Mouse (Mus musculus): Measurements from ENCODE around the gene Hagh.
A peak's percentile ranks its signal among the peaks of the same experiment; 100 is the strongest.

Hagh gene

GRCm38 (mm10) chr17:24886134-24886931, 46.4 kb downstream of the Hagh start, which contains the start of the genes Nubp2 and Spsb3:
Gene Nubp2 (minus strand): TSS chr17:24886349.
Gene Spsb3 (plus strand): TSS chr17:24886643.
- peak; percentile 100 for DNase-seq (ENCODE audit: inconsistent ontology term)

GRCm38 (mm10) chr17:24886932-24887271, 47.0 kb downstream of the Hagh start:
- no peak for DNase-seq (ENCODE audit: inconsistent ontology term)

- peak; percentile 63 for DNase-seq (ENCODE audit: inconsistent ontology term)
These were observed 47.5 kb downstream of the Hagh start for GRCm38 (mm10) chr17:24887291-24888080.

GRCm38 (mm10) chr17:24888862-24889261, 48.9 kb downstream of the Hagh start:
- no peak for DNase-seq (ENCODE audit: inconsistent ontology term)

GRCm38 (mm10) chr17:24890151-24891092, 50.5 kb downstream of the Hagh start:
- no peak for DNase-seq (ENCODE audit: inconsistent ontology term)

GRCm38 (mm10) chr17:24891321-24891720, 51.4 kb downstream of the Hagh start:
- DNase-seq (ENCODE audit: inconsistent ontology term) = no peak

- DNase-seq (ENCODE audit: inconsistent ontology term) = peak; percentile 7
These were observed 52.8 kb downstream of the Hagh start for GRCm38 (mm10) chr17:24892785-24893184.

- no peak for DNase-seq (ENCODE audit: inconsistent ontology term)
These were observed 53.3 kb downstream of the Hagh start for GRCm38 (mm10) chr17:24893276-24893675.

GRCm38 (mm10) chr17:24894061-24894994, 54.4 kb downstream of the Hagh start:
- DNase-seq (ENCODE audit: inconsistent ontology term) = peak; percentile 8

GRCm38 (mm10) chr17:24894995-24895547, 55.1 kb downstream of the Hagh start, which contains the start of the genes Eme2 and Mrps34:
Gene Eme2 (minus strand): TSS chr17:24895087.
Gene Mrps34 (plus strand): TSS chr17:24895116.
- peak; percentile 87 for DNase-seq (ENCODE audit: inconsistent ontology term)

GRCm38 (mm10) chr17:24895571-24896240, 55.8 kb downstream of the Hagh start:
- peak; percentile 71 for DNase-seq (ENCODE audit: inconsistent ontology term)

- DNase-seq (ENCODE audit: inconsistent ontology term) = peak; percentile 80
These were observed 56.5 kb downstream of the Hagh start, which contains the start of gene Nme3 for GRCm38 (mm10) chr17:24896241-24896992. Gene Nme3 (plus strand): TSS chr17:24896500.

- DNase-seq (ENCODE audit: inconsistent ontology term) = peak; percentile 10
These were observed 57.0 kb downstream of the Hagh start for GRCm38 (mm10) chr17:24896993-24897269.

- DNase-seq (ENCODE audit: inconsistent ontology term) = no peak
These were observed 57.7 kb downstream of the Hagh start for GRCm38 (mm10) chr17:24897600-24897999.

- DNase-seq (ENCODE audit: inconsistent ontology term) = no peak
These were observed 58.3 kb downstream of the Hagh start for GRCm38 (mm10) chr17:24898041-24898854.

GRCm38 (mm10) chr17:24899153-24899552, 59.2 kb downstream of the Hagh start:
- peak; percentile 61 for DNase-seq (ENCODE audit: inconsistent ontology term)

- no peak for DNase-seq (ENCODE audit: inconsistent ontology term)
These were observed 60.1 kb downstream of the Hagh start for GRCm38 (mm10) chr17:24900014-24900413.

GRCm38 (mm10) chr17:24902124-24902523, 62.2 kb downstream of the Hagh start:
- no peak for DNase-seq (ENCODE audit: inconsistent ontology term)

All from Muller cell, postnatal 12 days (primary cell).